Mouse (Mus musculus) midbrain, embryonic 14.5 days (tissue): ENCODE results near the gene Trem1. TPM values are rescaled to one million over a fixed set of nuclear protein-coding genes. Genes with fewer than 3 reads are reported as not detected.

Experiments
- ATAC-seq: fragments of 200-750 bp; cut with Nextera tagmentation; 2 replicates; pipeline ENCODE4 v1.8.0; 2017; ENCODE audit warnings: moderate number of reproducible peaks, moderate library complexity; ENCODE audit not compliant: low FRiP score, low TSS enrichment
- DNase-seq: peaks from one replicate; pipeline ENCODE4 v3.0.0-alpha.2; 2015
- H3K27ac ChIP-seq: fragments of 300-500 bp; sonication (generic); replicated peaks from 2 replicates; pipeline ENCODE4 v1.5.1; 2014; ENCODE audit warnings: mild to moderate bottlenecking, low read depth, low read length, moderate library complexity
- H3K27me3 ChIP-seq: fragments of 300-500 bp; sonication (generic); 2 replicates; pipeline ENCODE4 v1.6.1; 2014; ENCODE audit warnings: low read length, control low read depth, mixed read lengths; ENCODE audit not compliant: control insufficient read depth, insufficient read depth
- H3K36me3 ChIP-seq: fragments of 300-500 bp; sonication (generic); 2 replicates; pipeline ENCODE4 v1.6.1; 2014; ENCODE audit warnings: low read length, control low read depth; ENCODE audit not compliant: control insufficient read depth, insufficient read depth
- H3K4me1 ChIP-seq: fragments of 300-500 bp; sonication (generic); 2 replicates; pipeline ENCODE4 v1.6.1; 2014; ENCODE audit warnings: mild to moderate bottlenecking, antibody characterized with exemption, low read length, control low read depth; ENCODE audit not compliant: control insufficient read depth, insufficient read depth
- H3K4me2 ChIP-seq: fragments of 300-500 bp; sonication (generic); 2 replicates; pipeline ENCODE4 v1.6.1; 2014; ENCODE audit warnings: mild to moderate bottlenecking, low read length, moderate library complexity
- H3K4me3 ChIP-seq: fragments of 300-500 bp; sonication (generic); replicated peaks from 2 replicates; pipeline ENCODE4 v1.5.1; 2014; ENCODE audit warnings: low read depth, low read length
- H3K9ac ChIP-seq: fragments of 300-500 bp; sonication (generic); replicated peaks from 2 replicates; pipeline ENCODE4 v1.6.1; 2014; ENCODE audit warnings: mild to moderate bottlenecking, low read length, moderate library complexity
- H3K9me3 ChIP-seq: fragments of 300-500 bp; sonication (generic); 2 replicates; pipeline ENCODE4 v1.6.1; 2016; ENCODE audit warnings: low read length, control low read depth, mixed read lengths; ENCODE audit not compliant: control insufficient read depth
- WGBS: fragments of 180-500 bp; shearing (Covaris S2); extraction: QIAGEN DNeasy Blood & Tissue Kit; methylation state at CpG from one replicate; pipeline ENCODE4 v1.1.7; 2014; 5-methylcytosine and 5-hydroxymethylcytosine counted together
- polyA plus RNA-seq: library from polyadenylated mRNA; unstranded; fragments of >200 nt; fragmentation: Nextera tagmentation; extraction: Ambion mirVana; gene quantifications from 2 replicates; pipeline ENCODE4 v1.2.1, GENCODE M21; 2014

The Trem1 gene
- polyA plus RNA-seq, 1 experiment from 2014 or later, result not detected

DNA sequence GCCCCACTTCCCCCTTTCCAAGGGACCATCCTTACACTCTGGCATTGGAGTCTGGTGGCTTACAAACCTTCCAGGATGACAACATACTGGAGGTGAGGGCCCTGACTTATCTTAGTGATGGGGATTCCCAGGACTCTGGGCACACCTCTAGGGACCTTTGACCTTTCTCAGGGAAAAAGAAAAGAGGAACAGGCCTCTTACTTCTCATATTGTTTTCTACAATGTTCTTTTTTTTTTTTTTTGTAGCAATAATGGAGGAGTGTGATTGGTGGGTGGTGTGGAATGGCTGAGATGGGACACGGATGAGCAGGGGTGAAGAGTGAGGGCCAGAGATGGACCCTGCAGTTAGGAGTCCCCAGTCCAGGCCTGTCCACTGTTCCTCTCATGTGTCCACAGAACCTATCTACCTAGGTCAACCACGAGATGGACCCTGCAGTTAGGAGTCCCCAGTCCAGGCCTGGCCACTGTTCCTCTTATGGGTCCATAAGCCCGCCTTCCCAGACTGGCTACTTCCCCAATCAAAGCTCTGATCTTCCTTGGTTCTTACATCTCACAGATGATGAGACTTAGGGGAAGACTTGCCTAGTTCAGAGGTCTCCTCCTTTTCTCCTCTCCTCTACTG lies 31.3 kb downstream of the Trem1 start, which contains the start of gene Treml4:
Gene Treml4 (plus strand): TSS at position 555 of the 622 bp plus-strand sequence.
- Histone ChIP-seq H3K9ac (no peak within 1 kb of the TSS), H3K4me2 (no peak within 1 kb of the TSS), H3K4me1 (no peaks in the 10 kb centered on the region), H3K4me3 (no peak within 1 kb of the TSS), H3K27me3 (no peaks in the 10 kb centered on the region), H3K27ac (no peak within 1 kb of the TSS), H3K9me3 (peaks cover 5% of the 10 kb centered on the region; the same call in 1 of the 2 replicates), H3K36me3 (no peaks in the 10 kb centered on the region)
- ATAC-seq, result no peak
- 93% methylated on average over 3 of the region's 3 CpGs for WGBS
- DNase-seq, result no peak

DNA sequence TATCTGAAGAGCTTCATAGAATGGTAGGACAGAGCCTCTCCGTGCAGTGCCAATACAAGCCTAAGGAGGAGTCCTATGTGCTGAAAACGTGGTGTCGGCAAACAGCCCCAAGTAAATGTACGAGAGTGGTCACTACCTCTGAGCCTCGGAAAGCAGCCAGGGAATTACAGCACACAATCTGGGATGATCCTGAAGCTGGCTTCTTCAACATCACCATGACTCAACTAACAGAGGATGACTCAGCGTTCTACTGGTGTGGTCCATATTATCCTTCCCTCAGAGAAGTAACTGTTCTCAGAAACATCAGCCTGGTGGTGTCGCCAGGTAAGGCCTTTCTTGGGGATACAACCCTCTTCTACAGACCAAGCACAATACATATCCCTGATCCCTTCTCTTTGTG lies 32.1 kb downstream of the Trem1 start:
- no peaks in the 10 kb centered on the region for H3K27me3 ChIP-seq
- no peak for DNase-seq
- H3K9ac ChIP-seq, result no peak overlapping the region
- no peak overlapping the region for H3K4me3 ChIP-seq
- H3K4me1 ChIP-seq, result no peaks in the 10 kb centered on the region
- no peak overlapping the region for H3K4me2 ChIP-seq
- no peaks in the 10 kb centered on the region for H3K36me3 ChIP-seq
- H3K9me3 ChIP-seq, result no peaks in the 10 kb centered on the region; the same call in 1 of the 2 replicates
- H3K27ac ChIP-seq, result no peak overlapping the region
- WGBS, result 91% methylated on average over 7 of the region's 7 CpGs
- no peak for ATAC-seq

DNA sequence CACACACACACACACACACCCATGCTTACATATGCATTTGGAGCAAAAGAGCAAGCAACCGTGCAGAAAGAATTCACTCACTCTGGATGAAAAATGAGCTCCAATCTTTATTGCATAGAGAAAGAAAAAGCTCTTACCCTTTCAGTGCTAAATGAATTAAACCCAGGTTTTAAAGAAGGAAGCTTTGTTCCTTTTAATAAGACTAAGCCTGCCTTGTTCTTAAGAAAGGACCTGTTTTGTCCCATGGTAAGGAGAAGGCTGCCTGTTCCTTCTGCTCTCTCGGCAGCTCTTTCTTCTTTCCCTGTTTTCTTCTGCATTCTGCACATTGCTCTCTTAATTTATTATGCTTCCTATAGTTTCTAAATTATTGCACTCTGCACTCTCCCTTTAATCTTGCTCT lies 33.6 kb downstream of the Trem1 start:
- Histone ChIP-seq H3K9me3 (no peaks in the 10 kb centered on the region), H3K4me3 (no peak overlapping the region), H3K27ac (no peak overlapping the region), H3K4me2 (no peak overlapping the region), H3K27me3 (no peaks in the 10 kb centered on the region), H3K36me3 (no peaks in the 10 kb centered on the region), H3K4me1 (no peaks in the 10 kb centered on the region), H3K9ac (no peak overlapping the region)
- ATAC-seq, result no peak
- no peak for DNase-seq
- whole genome bisulfite sequencing, result 9% methylated on average over 2 of the region's 2 CpGs

GRCm38 (mm10) chr17:48266610-48267304 lies 34.2 kb downstream of the Trem1 start:
- ATAC-seq (no peak), DNase-seq (no peak)
- Histone ChIP-seq H3K36me3 (no peaks in the 10 kb centered on the region), H3K4me1 (no peaks in the 10 kb centered on the region), H3K4me2 (no peak overlapping the region), H3K27ac (no peak overlapping the region), H3K27me3 (no peaks in the 10 kb centered on the region), H3K9me3 (no peaks in the 10 kb centered on the region), H3K4me3 (no peak overlapping the region), H3K9ac (no peak overlapping the region)
- WGBS, result 41% methylated on average over 2 of the region's 2 CpGs

- no peaks in the 10 kb centered on the region for H3K27me3 ChIP-seq
- H3K9ac ChIP-seq, result no peak overlapping the region
- no peaks in the 10 kb centered on the region for H3K4me1 ChIP-seq
- 89% methylated on average over 1 of the region's 1 CpGs for WGBS
- DNase-seq, result no peak
- H3K4me3 ChIP-seq, result no peak overlapping the region
- H3K36me3 ChIP-seq, result no peaks in the 10 kb centered on the region
- ATAC-seq, result no peak
- H3K4me2 ChIP-seq, result no peak overlapping the region
- H3K27ac ChIP-seq, result no peak overlapping the region
- no peaks in the 10 kb centered on the region for H3K9me3 ChIP-seq
Observed at GRCm38 (mm10) chr17:48267591-48267990, 35.0 kb downstream of the Trem1 start.

- H3K9ac ChIP-seq, result no peak overlapping the region
- H3K27me3 ChIP-seq, result no peaks in the 10 kb centered on the region
- DNase-seq (no peak), ATAC-seq (no peak)
- no peaks in the 10 kb centered on the region for H3K4me1 ChIP-seq
- H3K4me3 ChIP-seq, result no peak overlapping the region
- H3K9me3 ChIP-seq, result no peaks in the 10 kb centered on the region
- no peak overlapping the region for H3K4me2 ChIP-seq
- H3K36me3 ChIP-seq, result no peaks in the 10 kb centered on the region
- H3K27ac ChIP-seq, result no peak overlapping the region
Observed at GRCm38 (mm10) chr17:48268276-48268675, 35.7 kb downstream of the Trem1 start.

DNA sequence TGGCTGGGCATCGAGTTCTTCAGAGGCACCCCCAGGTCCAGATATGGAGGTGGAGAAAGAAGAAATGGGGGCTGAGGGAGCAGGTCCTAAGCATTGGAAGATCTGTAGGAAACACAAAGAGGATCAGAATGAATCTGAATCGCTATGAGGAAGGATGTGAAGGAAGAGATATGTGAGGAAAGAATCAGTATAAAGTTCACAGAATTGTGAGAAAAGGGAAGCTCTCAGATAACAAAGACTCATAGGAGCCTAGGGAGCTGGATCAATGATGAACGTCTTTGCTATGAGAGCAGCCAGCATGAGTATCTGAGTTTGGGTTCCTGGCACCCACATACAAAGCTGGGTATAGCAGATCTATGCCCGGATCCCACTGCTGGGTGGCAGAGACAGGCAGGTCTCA lies 37.3 kb downstream of the Trem1 start:
- Histone ChIP-seq H3K36me3 (no peaks in the 10 kb centered on the region), H3K27me3 (no peaks in the 10 kb centered on the region), H3K9me3 (no peaks in the 10 kb centered on the region), H3K4me2 (no peak overlapping the region), H3K4me1 (no peaks in the 10 kb centered on the region), H3K4me3 (no peak overlapping the region), H3K27ac (no peak overlapping the region), H3K9ac (no peak overlapping the region)
- DNase-seq (no peak), ATAC-seq (no peak)
- WGBS, result 74% methylated on average over 4 of the region's 4 CpGs

- no peaks in the 10 kb centered on the region for H3K36me3 ChIP-seq
- ATAC-seq, result no peak
- H3K27ac ChIP-seq, result no peak overlapping the region
- H3K9ac ChIP-seq, result no peak overlapping the region
- no peaks in the 10 kb centered on the region for H3K27me3 ChIP-seq
- H3K4me2 ChIP-seq, result no peak overlapping the region
- no peaks in the 10 kb centered on the region for H3K4me1 ChIP-seq
- H3K4me3 ChIP-seq, result no peak overlapping the region
- 83% methylated on average over 5 of the region's 5 CpGs for WGBS
- DNase-seq, result no peak
- H3K9me3 ChIP-seq, result no peaks in the 10 kb centered on the region
Observed at GRCm38 (mm10) chr17:48272158-48272557, 39.6 kb downstream of the Trem1 start.

DNA sequence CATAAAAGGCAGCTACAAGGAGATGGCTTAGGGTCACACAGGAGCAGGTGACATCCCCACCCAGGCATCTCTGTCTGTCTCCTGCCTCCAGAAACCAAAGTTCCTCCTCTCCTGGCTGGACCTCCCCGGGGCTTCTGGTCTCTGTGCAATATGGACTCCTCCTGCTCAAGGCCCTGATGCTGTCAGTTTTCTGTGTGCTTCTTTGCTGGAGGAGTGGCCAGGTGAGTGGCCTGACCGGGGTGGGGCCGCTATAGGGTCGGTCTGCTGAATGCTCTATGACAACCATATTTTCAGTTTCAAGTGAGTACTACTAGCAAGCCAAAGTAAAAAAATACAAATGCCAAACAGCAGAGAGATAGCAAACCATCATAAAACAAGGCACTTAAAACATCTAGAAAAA lies 40.0 kb downstream of the Trem1 start:
- no peak for DNase-seq
- WGBS, result 93% methylated on average over 4 of the region's 4 CpGs
- no peak overlapping the region for H3K9ac ChIP-seq
- no peak overlapping the region for H3K4me3 ChIP-seq
- H3K36me3 ChIP-seq, result no peaks in the 10 kb centered on the region
- H3K9me3 ChIP-seq, result no peaks in the 10 kb centered on the region
- H3K4me2 ChIP-seq, result no peak overlapping the region
- no peak for ATAC-seq
- H3K27ac ChIP-seq, result no peak overlapping the region
- H3K4me1 ChIP-seq, result no peaks in the 10 kb centered on the region
- H3K27me3 ChIP-seq, result no peaks in the 10 kb centered on the region
